Mouse (Mus musculus) hindbrain, embryonic 16.5 days (tissue): ENCODE data around the gene Chrdl2. TPM values are rescaled to one million over a fixed set of nuclear protein-coding genes. Genes with fewer than 3 reads are reported as not detected.
A peak's percentile ranks its signal among the peaks of the same experiment; 100 is the strongest.

Experiments used
- ATAC-seq: fragments of 200-750 bp; cut with Nextera tagmentation; 2 replicates; pipeline ENCODE4 v1.8.0; 2017; ENCODE audit warnings: moderate TSS enrichment, moderate library complexity
- H3K27ac ChIP-seq: fragments of 300-500 bp; sonication (generic); 2 replicates; pipeline ENCODE4 v1.5.1; 2014; ENCODE audit warnings: low read depth, mild to moderate bottlenecking, control low read depth, low read length, moderate library complexity
- H3K27me3 ChIP-seq: fragments of 300-500 bp; sonication (generic); replicated peaks from 2 replicates; pipeline ENCODE4 v1.6.1; 2014; ENCODE audit warnings: low read length; ENCODE audit not compliant: control insufficient read depth, insufficient read depth
- H3K36me3 ChIP-seq: fragments of 300-500 bp; sonication (generic); 2 replicates; pipeline ENCODE4 v1.6.1; 2014; ENCODE audit warnings: mild to moderate bottlenecking, low read length, moderate library complexity, mixed read lengths; ENCODE audit not compliant: control insufficient read depth, insufficient read depth
- H3K4me1 ChIP-seq: fragments of 300-500 bp; sonication (generic); 2 replicates; pipeline ENCODE4 v1.6.1; 2014; ENCODE audit warnings: low read depth, low read length; ENCODE audit not compliant: control insufficient read depth, insufficient read depth
- H3K4me2 ChIP-seq: fragments of 300-500 bp; sonication (generic); 2 replicates; pipeline ENCODE4 v1.6.1; 2014; ENCODE audit warnings: mild to moderate bottlenecking, low read length, control low read depth, moderate library complexity
- H3K4me3 ChIP-seq: fragments of 300-500 bp; sonication (generic); 2 replicates; pipeline ENCODE4 v1.5.1; 2014; ENCODE audit warnings: mild to moderate bottlenecking, low read length, control low read depth, moderate library complexity
- H3K9ac ChIP-seq: fragments of 300-500 bp; sonication (generic); 2 replicates; pipeline ENCODE4 v1.6.1; 2014; ENCODE audit warnings: low read depth, mild to moderate bottlenecking, control low read depth, low read length, moderate library complexity
- H3K9me3 ChIP-seq: fragments of 300-500 bp; sonication (generic); 2 replicates; pipeline ENCODE4 v1.6.1; 2014; ENCODE audit warnings: mild to moderate bottlenecking, low read length, moderate library complexity; ENCODE audit not compliant: control insufficient read depth
- WGBS: fragments of 180-500 bp; shearing (Covaris S2); extraction: QIAGEN DNeasy Blood & Tissue Kit; methylation state at CpG from one replicate; pipeline ENCODE4 v1.1.7; 2014; 5-methylcytosine and 5-hydroxymethylcytosine counted together
- polyA plus RNA-seq: library from polyadenylated mRNA; unstranded; fragments of >200 nt; fragmentation: Nextera tagmentation; extraction: Ambion mirVana; gene quantifications from 2 replicates; pipeline ENCODE4 v1.2.1, GENCODE M21; 2015

Chrdl2 gene
- polyA plus RNA-seq, 1 experiment from 2014 or later: 0.88 TPM

GRCm38 (mm10) chr7:100027353-100027752, 21.4 kb downstream of the Chrdl2 start:
- H3K4me3 ChIP-seq: no peak overlapping the region
- ATAC-seq: no peak
- 67% methylated on average over 5 of the region's 5 CpGs for WGBS

GRCm38 (mm10) chr7:100029307-100029706, 23.3 kb downstream of the Chrdl2 start:
- 29% methylated on average over 3 of the region's 3 CpGs for WGBS
- H3K27ac ChIP-seq: no peak overlapping the region
- H3K4me3 ChIP-seq: no peak overlapping the region
- H3K4me2 ChIP-seq: no peak overlapping the region
- no peaks in the 10 kb centered on the region for H3K9me3 ChIP-seq
- H3K4me1 ChIP-seq: no peaks in the 10 kb centered on the region
- H3K27me3 ChIP-seq: no peaks in the 10 kb centered on the region
- H3K36me3 ChIP-seq: no peaks in the 10 kb centered on the region
- ATAC-seq: no peak
- no peak overlapping the region for H3K9ac ChIP-seq

More at GRCm38 (mm10) chr7:100027353-100027752, 21.4 kb downstream of the Chrdl2 start:
- 0 out of 2 replicates have a peak, but pooled peaks cover 2% of the 10 kb centered on the region for H3K9me3 ChIP-seq
- no peak overlapping the region for H3K9ac ChIP-seq
- no peaks in the 10 kb centered on the region for H3K4me1 ChIP-seq
- H3K4me2 ChIP-seq: no peak overlapping the region
- no peaks in the 10 kb centered on the region for H3K27me3 ChIP-seq
- no peaks in the 10 kb centered on the region for H3K36me3 ChIP-seq
- no peak overlapping the region for H3K27ac ChIP-seq

GRCm38 (mm10) chr7:100030996-100031749, 25.2 kb downstream of the Chrdl2 start:
- H3K4me2 ChIP-seq: no peak overlapping the region

GRCm38 (mm10) chr7:100033672-100034071, 27.7 kb downstream of the Chrdl2 start:
- ATAC-seq: no peak
- WGBS: 61% methylated on average over 5 of the region's 5 CpGs

More at GRCm38 (mm10) chr7:100030996-100031749, 25.2 kb downstream of the Chrdl2 start:
- Histone ChIP-seq H3K27ac (no peak overlapping the region), H3K9me3 (no peaks in the 10 kb centered on the region), H3K36me3 (no peaks in the 10 kb centered on the region), H3K27me3 (no peaks in the 10 kb centered on the region), H3K4me3 (no peak overlapping the region), H3K9ac (no peak overlapping the region), H3K4me1 (no peaks in the 10 kb centered on the region)
- WGBS: 78% methylated on average over 8 of the region's 8 CpGs
- no peak for ATAC-seq

GRCm38 (mm10) chr7:100034815-100035463, 29.0 kb downstream of the Chrdl2 start:
- Histone ChIP-seq H3K27me3 (no peaks in the 10 kb centered on the region), H3K9me3 (no peaks in the 10 kb centered on the region), H3K9ac (no peak overlapping the region), H3K4me3 (no peak overlapping the region), H3K4me1 (no peaks in the 10 kb centered on the region), H3K4me2 (no peak overlapping the region), H3K36me3 (no peaks in the 10 kb centered on the region), H3K27ac (peak overlapping the region; percentile 29; the same call in 1 of the 2 replicates)
- ATAC-seq: no peak
- WGBS: 79% methylated on average over 11 of the region's 11 CpGs

More at GRCm38 (mm10) chr7:100033672-100034071, 27.7 kb downstream of the Chrdl2 start:
- Histone ChIP-seq H3K27me3 (no peaks in the 10 kb centered on the region), H3K4me1 (no peaks in the 10 kb centered on the region), H3K36me3 (no peaks in the 10 kb centered on the region), H3K4me2 (no peak overlapping the region), H3K9ac (no peak overlapping the region), H3K27ac (no peak overlapping the region), H3K9me3 (no peaks in the 10 kb centered on the region), H3K4me3 (no peak overlapping the region)

- ATAC-seq: peak; percentile 54
- peak overlapping the region; percentile 29; the same call in 1 of the 2 replicates for H3K27ac ChIP-seq
- H3K9ac ChIP-seq: no peak overlapping the region
- H3K4me3 ChIP-seq: no peak overlapping the region
- no peaks in the 10 kb centered on the region for H3K9me3 ChIP-seq
- no peak overlapping the region for H3K4me2 ChIP-seq
- no peaks in the 10 kb centered on the region for H3K27me3 ChIP-seq
- no peaks in the 10 kb centered on the region for H3K4me1 ChIP-seq
- no peaks in the 10 kb centered on the region for H3K36me3 ChIP-seq
- 66% methylated on average over 7 of the region's 7 CpGs for WGBS
Observed at GRCm38 (mm10) chr7:100036050-100036449, 30.1 kb downstream of the Chrdl2 start.

GRCm38 (mm10) chr7:100036495-100036894, 30.5 kb downstream of the Chrdl2 start:
- Histone ChIP-seq H3K27ac (peak overlapping the region; percentile 29; the same call in 1 of the 2 replicates), H3K9ac (no peak overlapping the region), H3K27me3 (no peaks in the 10 kb centered on the region), H3K4me2 (no peak overlapping the region), H3K36me3 (no peaks in the 10 kb centered on the region), H3K9me3 (no peaks in the 10 kb centered on the region), H3K4me3 (no peak overlapping the region), H3K4me1 (no peaks in the 10 kb centered on the region)
- peak; percentile 67 for ATAC-seq
- 42% methylated on average over 3 of the region's 3 CpGs for WGBS

GRCm38 (mm10) chr7:100042120-100042519, 36.1 kb downstream of the Chrdl2 start:
- no peaks in the 10 kb centered on the region for H3K9me3 ChIP-seq
- H3K4me1 ChIP-seq: no peaks in the 10 kb centered on the region
- no peak overlapping the region for H3K9ac ChIP-seq
- H3K4me2 ChIP-seq: no peak overlapping the region
- H3K27ac ChIP-seq: no peak overlapping the region
- H3K27me3 ChIP-seq: no peaks in the 10 kb centered on the region
- no peak overlapping the region for H3K4me3 ChIP-seq
- 10% methylated on average over 31 of the region's 31 CpGs for WGBS
- no peak for ATAC-seq
- no peaks in the 10 kb centered on the region for H3K36me3 ChIP-seq

GRCm38 (mm10) chr7:100043096-100043495, 37.1 kb downstream of the Chrdl2 start:
- Histone ChIP-seq H3K9ac (no peak overlapping the region), H3K4me1 (no peaks in the 10 kb centered on the region), H3K36me3 (no peaks in the 10 kb centered on the region), H3K9me3 (no peaks in the 10 kb centered on the region), H3K4me2 (no peak overlapping the region), H3K27ac (no peak overlapping the region), H3K4me3 (no peak overlapping the region), H3K27me3 (no peaks in the 10 kb centered on the region)
- ATAC-seq: no peak
- WGBS: 91% methylated on average over 5 of the region's 5 CpGs
